Mouse (Mus musculus) C2C12 (cell line): Measurements from ENCODE around the gene Ppp2r1b.

Experiments
- CTCF ChIP-seq: IDR thresholded peaks from one replicate; pipeline ENCODE4 v1.5.1; 2011; ENCODE audit not compliant: control insufficient read depth, insufficient read depth, insufficient read length
- FOSL1 ChIP-seq: IDR thresholded peaks from one replicate; pipeline ENCODE4 v1.8.0; 2011; ENCODE audit warnings: mild to moderate bottlenecking, low read length; ENCODE audit not compliant: poor library complexity, insufficient read depth, severe bottlenecking
- MAX ChIP-seq: IDR thresholded peaks from one replicate; pipeline ENCODE4 v1.6.1; 2011; ENCODE audit warnings: mild to moderate bottlenecking, control low read depth
- MYOD1 ChIP-seq: IDR thresholded peaks from one replicate; pipeline ENCODE4 v1.6.1; 2011; ENCODE audit warnings: low read depth; ENCODE audit not compliant: control insufficient read depth, insufficient read length
- MYOG ChIP-seq: IDR thresholded peaks from one replicate; pipeline ENCODE4 v1.6.1; 2011; ENCODE audit not compliant: control insufficient read depth, insufficient read length; ENCODE audit errors: extremely low read depth
- USF1 ChIP-seq: IDR thresholded peaks from one replicate; pipeline ENCODE4 v1.6.1; 2011; ENCODE audit warnings: low read depth, mild to moderate bottlenecking, control low read depth, moderate library complexity

GRCm38 (mm10) chr9:50809146-50809545 lies 36.0 kb upstream of the Ppp2r1b start:
- TF ChIP-seq MYOG (no peak), FOSL1 (no peak), CTCF (no peak), MYOD1 (no peak), USF1 (no peak), MAX (no peak)
